Mouse (Mus musculus) MEL (cell line): ENCODE data around the gene Fyn. TPM values are rescaled to one million over a fixed set of nuclear protein-coding genes. Genes with fewer than 3 reads are reported as not detected.

Experiments used
- DNase-seq: peaks from one replicate; pipeline ENCODE4 v3.0.0; 2011; ENCODE audit warnings: low read depth, low spot score
- H3K27ac ChIP-seq: 2 replicates; pipeline ENCODE4 v1.5.1; 2012; ENCODE audit warnings: low read depth, mild to moderate bottlenecking, control low read depth, low read length, moderate library complexity; ENCODE audit not compliant: control insufficient read depth
- H3K27me3 ChIP-seq, 2 experiments: fragments of 150-350 bp in 1 of 2; sonication (generic) in 1 of 2; 2 replicates each; pipeline ENCODE4 v1.6.1; 2012; ENCODE audit warnings: low read length in 2 of 2, mild to moderate bottlenecking in 2 of 2, improper control_type of control experiment in 1 of 2, moderate library complexity in 1 of 2; ENCODE audit not compliant: insufficient read depth in 2 of 2, control insufficient read depth in 1 of 2
- H3K36me3 ChIP-seq, 2 experiments: 2 replicates each; pipeline ENCODE4 v1.6.1; 2012 to 2014; ENCODE audit warnings: low read length in 2 of 2, improper control_type of control experiment in 1 of 2, inconsistent platforms in 1 of 2, mild to moderate bottlenecking in 1 of 2; ENCODE audit not compliant: insufficient read depth in 2 of 2, control insufficient read depth in 1 of 2
- H3K4me1 ChIP-seq, 2 experiments: fragments of 150-350 bp in 1 of 2; sonication (generic) in 1 of 2; 2 replicates each; pipeline ENCODE4 v1.6.1; 2012; ENCODE audit warnings: low read length in 2 of 2, improper control_type of control experiment in 1 of 2, mild to moderate bottlenecking in 1 of 2; ENCODE audit not compliant: insufficient read depth in 2 of 2, control insufficient read depth in 1 of 2
- H3K4me3 ChIP-seq, 2 experiments: fragments of 150-350 bp in 1 of 2; sonication (generic) in 1 of 2; 2 replicates each; pipeline ENCODE4 v1.5.1; 2012; ENCODE audit warnings: low read depth in 2 of 2, low read length in 2 of 2, mild to moderate bottlenecking in 2 of 2, moderate library complexity in 2 of 2, control low read depth in 1 of 2, improper control_type of control experiment in 1 of 2; ENCODE audit not compliant: control insufficient read depth in 1 of 2, insufficient read depth in 1 of 2
- H3K79me2 ChIP-seq: 2 replicates; pipeline ENCODE4 v1.6.1; 2012; ENCODE audit warnings: mild to moderate bottlenecking, low read length, moderate library complexity; ENCODE audit not compliant: control insufficient read depth, poor library complexity, insufficient read depth
- H3K9ac ChIP-seq: 2 replicates; pipeline ENCODE4 v1.6.1; 2012; ENCODE audit warnings: low read depth, mild to moderate bottlenecking, control low read depth, low read length, moderate library complexity; ENCODE audit not compliant: control insufficient read depth, poor library complexity, severe bottlenecking
- H3K9me3 ChIP-seq: fragments of 150-350 bp; sonication (generic); replicated peaks from 2 replicates; pipeline ENCODE4 v1.6.1; 2012; ENCODE audit warnings: mild to moderate bottlenecking, low read length, improper control_type of control experiment, moderate library complexity; ENCODE audit not compliant: insufficient read depth
- CHD1 ChIP-seq: IDR thresholded peaks from 2 replicates; pipeline ENCODE4 v1.6.1; 2012; ENCODE audit warnings: low read depth, mild to moderate bottlenecking, inconsistent platforms, low read length, improper control_type of control experiment
- E2F4 ChIP-seq: IDR thresholded peaks from 2 replicates; pipeline ENCODE4 v1.6.1; 2011; ENCODE audit warnings: low read depth, low read length, improper control_type of control experiment, borderline replicate concordance
- ETS1 ChIP-seq: IDR thresholded peaks from 2 replicates; pipeline ENCODE4 v1.6.1; 2012; ENCODE audit warnings: low read depth, mild to moderate bottlenecking, inconsistent platforms, low read length, improper control_type of control experiment, moderate library complexity
- GABPA ChIP-seq: IDR thresholded peaks from 2 replicates; pipeline ENCODE4 v1.6.1; 2012; ENCODE audit warnings: low read depth, mild to moderate bottlenecking, inconsistent platforms, low read length, improper control_type of control experiment, moderate library complexity
- GATA1 ChIP-seq: IDR thresholded peaks from 2 replicates; pipeline ENCODE4 v1.6.1; 2011; ENCODE audit warnings: low read depth, low read length, improper control_type of control experiment
- HCFC1 ChIP-seq: IDR thresholded peaks from 2 replicates; pipeline ENCODE4 v1.6.1; 2012; ENCODE audit warnings: low read depth, mild to moderate bottlenecking, inconsistent platforms, low read length, improper control_type of control experiment, moderate library complexity
- JUND ChIP-seq: IDR thresholded peaks from 2 replicates; pipeline ENCODE4 v1.6.1; 2011; ENCODE audit warnings: low read depth, mild to moderate bottlenecking, improper control_type of control experiment, low read length
- MEF2A ChIP-seq: IDR thresholded peaks from 2 replicates; pipeline ENCODE4 v1.6.1; 2014; ENCODE audit warnings: low read depth, mild to moderate bottlenecking, inconsistent platforms, low read length, improper control_type of control experiment; ENCODE audit not compliant: poor library complexity, insufficient replicate concordance, severe bottlenecking; ENCODE audit errors: extremely low read depth
- MYC ChIP-seq: IDR thresholded peaks from 2 replicates; pipeline ENCODE4 v1.6.1; 2011; ENCODE audit warnings: low read depth, mild to moderate bottlenecking, low read length, improper control_type of control experiment, moderate library complexity
- POLR2AphosphoS2 ChIP-seq: IDR thresholded peaks from 2 replicates; pipeline ENCODE4 v1.6.1; 2011; ENCODE audit warnings: low read length, improper control_type of control experiment
- RAD21 ChIP-seq: IDR thresholded peaks from 2 replicates; pipeline ENCODE4 v1.6.1; 2011; ENCODE audit warnings: mild to moderate bottlenecking, low read depth, low read length, improper control_type of control experiment
- RCOR1 ChIP-seq: IDR thresholded peaks from 2 replicates; pipeline ENCODE4 v1.6.1; 2012; ENCODE audit warnings: low read depth, mild to moderate bottlenecking, inconsistent platforms, low read length, improper control_type of control experiment
- SIN3A ChIP-seq: IDR thresholded peaks from 2 replicates; pipeline ENCODE4 v1.6.1; 2012; ENCODE audit warnings: low read length, improper control_type of control experiment, inconsistent platforms
- TBP ChIP-seq: IDR thresholded peaks from 2 replicates; pipeline ENCODE4 v1.8.0; 2011; ENCODE audit warnings: low read depth, low read length, improper control_type of control experiment
- TCF12 ChIP-seq: IDR thresholded peaks from 2 replicates; pipeline ENCODE4 v1.6.1; 2014; ENCODE audit warnings: low read depth, mild to moderate bottlenecking, inconsistent platforms, low read length, improper control_type of control experiment, moderate library complexity
- USF1 ChIP-seq: IDR thresholded peaks from 2 replicates; pipeline ENCODE4 v1.6.1; 2014; ENCODE audit warnings: low read depth, mild to moderate bottlenecking, inconsistent platforms, low read length, improper control_type of control experiment, moderate library complexity
- ZKSCAN1 ChIP-seq: IDR thresholded peaks from 2 replicates; pipeline ENCODE4 v1.6.1; 2012; ENCODE audit warnings: low read depth, mild to moderate bottlenecking, inconsistent platforms, low read length, improper control_type of control experiment, moderate library complexity
- ZMIZ1 ChIP-seq: IDR thresholded peaks from 2 replicates; pipeline ENCODE4 v1.6.1; 2012; ENCODE audit warnings: low read depth, mild to moderate bottlenecking, inconsistent platforms, low read length, improper control_type of control experiment, moderate library complexity
- polyA plus RNA-seq, 2 experiments: library from polyadenylated mRNA; stranded (reverse) in 1 of 2; unstranded in 1 of 2; fragments of >175 nt in 1 of 2; fragments of >200 nt in 1 of 2; gene quantifications; 2 replicates each; pipeline versions ENCODE4 v1.2.1 to v1.2.4; 2012; ENCODE audit warnings: low replicate concordance in 2 of 2, low read depth in 1 of 2; ENCODE audit not compliant: insufficient read length in 2 of 2, insufficient read depth in 1 of 2, missing spikeins in 1 of 2
- total RNA-seq: library from RNA; depleted of rRNA; stranded (reverse); fragments of 300-350 nt; gene quantifications from 2 replicates; pipeline ENCODE4 v1.2.3, GENCODE M21; 2012

Fyn gene
- total and polyA plus RNA-seq, 3 experiments, result 0.03 TPM; not detected in 2

- Histone ChIP-seq H3K36me3 (no peaks in the 10 kb centered on the region), H3K4me3 (no peak overlapping the region), H3K27ac (no peak overlapping the region), H3K9me3 (no peaks in the 10 kb centered on the region), H3K79me2 (no peaks in the 10 kb centered on the region), H3K4me1 (no peaks in the 10 kb centered on the region), H3K27me3 (peaks cover 0 to 2% of the 10 kb centered on the region in 2 experiments; a peak in 1 of 4 replicates), H3K9ac (no peak overlapping the region)
- no peak for TF ChIP-seq GABPA
- no peak for DNase-seq
These were observed 62.6 kb downstream of the Fyn start for GRCm38 (mm10) chr10:39431265-39431664.

GRCm38 (mm10) chr10:39432648-39433568 is 64.3 kb downstream of the Fyn start:
- Histone ChIP-seq H3K9me3 (no peaks in the 10 kb centered on the region), H3K36me3 (no peaks in the 10 kb centered on the region), H3K79me2 (no peaks in the 10 kb centered on the region), H3K27me3 (peaks cover 0 to 2% of the 10 kb centered on the region in 2 experiments; a peak in 1 of 4 replicates), H3K27ac (no peak overlapping the region), H3K4me1 (no peaks in the 10 kb centered on the region), H3K9ac (no peak overlapping the region), H3K4me3 (no peak overlapping the region)
- no peak for TF ChIP-seq GATA1
- TF ChIP-seq E2F4, result no peak
- TF ChIP-seq JUND, result no peak
- no peak for TF ChIP-seq GABPA
- no peak for TF ChIP-seq RAD21
- TF ChIP-seq ZMIZ1, result no peak
- TF ChIP-seq MYC, result no peak
- no peak for TF ChIP-seq RCOR1
- no peak for TF ChIP-seq POLR2AphosphoS2
- no peak for TF ChIP-seq ZKSCAN1
- TF ChIP-seq ETS1, result no peak
- TF ChIP-seq TBP, result no peak
- TF ChIP-seq SIN3A, result no peak
- no peak for TF ChIP-seq CHD1
- TF ChIP-seq MEF2A, result no peak
- TF ChIP-seq TCF12, result no peak
- TF ChIP-seq HCFC1, result no peak
- TF ChIP-seq USF1, result no peak
- DNase-seq, result no peak
